Mouse (Mus musculus) macrophage (primary cell): ENCODE data around the gene Hba-a2. TPM values are rescaled to one million over a fixed set of nuclear protein-coding genes. Genes with fewer than 3 reads are reported as not detected.
"Not testable (repeated sequence)": the region's sequence is repeated elsewhere in the genome, so short reads cannot be mapped to it uniquely, and the experiment has no call there.

Experiments used
- H3K27ac ChIP-seq: fragments of 350-480 bp; formaldehyde crosslinking; 2 replicates; pipeline ENCODE4 v1.9.0; 2021
- H3K36me3 ChIP-seq: fragments of 350-480 bp; formaldehyde crosslinking; 2 replicates; pipeline ENCODE4 v1.9.0; 2021; ENCODE audit errors: inconsistent target
- H3K4me3 ChIP-seq: fragments of 350-480 bp; formaldehyde crosslinking; 2 replicates; pipeline ENCODE4 v1.9.0; 2021; ENCODE audit errors: inconsistent target
- H3K79me2 ChIP-seq: fragments of 350-480 bp; formaldehyde crosslinking; 2 replicates; pipeline ENCODE4 v1.9.0; 2021; ENCODE audit errors: inconsistent target
- WGBS: methylation state at CpG from one replicate; pipeline ENCODE4 v1.1.7; 2026; ENCODE audit warnings: inconsistent platforms; ENCODE audit not compliant: missing documents; 5-methylcytosine and 5-hydroxymethylcytosine counted together
- polyA plus RNA-seq: library from polyadenylated mRNA; stranded (reverse); fragments of 250-400 nt; gene quantifications from 3 replicates; pipeline ENCODE4 v1.2.4, GENCODE M21; 2018; ENCODE audit warnings: inconsistent platforms

Hba-a2 gene
- polyA plus RNA-seq, 1 experiment from 2014 or later = not detected

DNA sequence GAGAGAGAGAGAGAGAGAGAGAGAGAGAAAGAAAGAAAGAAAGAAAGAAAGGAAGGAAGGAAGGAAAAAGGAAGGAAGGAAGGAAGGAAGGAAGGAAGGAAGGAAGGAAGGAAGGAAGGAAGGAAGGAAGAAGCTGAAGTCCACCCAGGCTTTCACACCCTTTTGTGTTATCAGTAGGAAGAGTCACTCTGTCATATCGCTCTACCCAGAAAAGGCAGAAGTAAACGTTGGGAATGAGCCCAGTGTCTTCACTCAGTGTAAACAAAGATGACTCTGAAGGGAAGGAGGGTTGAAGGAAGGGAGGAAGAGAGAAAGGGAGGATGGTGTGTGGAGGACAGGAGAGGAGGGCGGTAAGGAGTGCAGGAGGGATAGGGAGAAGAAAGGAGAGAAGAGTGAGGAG, 2.8 kb upstream of the Hba-a2 start:
- H3K4me3 ChIP-seq, H3K27ac ChIP-seq, H3K36me3 ChIP-seq, H3K79me2 ChIP-seq: not testable (repeated sequence)
- 60% methylated on average over 3 of the region's 3 CpGs for WGBS

DNA sequence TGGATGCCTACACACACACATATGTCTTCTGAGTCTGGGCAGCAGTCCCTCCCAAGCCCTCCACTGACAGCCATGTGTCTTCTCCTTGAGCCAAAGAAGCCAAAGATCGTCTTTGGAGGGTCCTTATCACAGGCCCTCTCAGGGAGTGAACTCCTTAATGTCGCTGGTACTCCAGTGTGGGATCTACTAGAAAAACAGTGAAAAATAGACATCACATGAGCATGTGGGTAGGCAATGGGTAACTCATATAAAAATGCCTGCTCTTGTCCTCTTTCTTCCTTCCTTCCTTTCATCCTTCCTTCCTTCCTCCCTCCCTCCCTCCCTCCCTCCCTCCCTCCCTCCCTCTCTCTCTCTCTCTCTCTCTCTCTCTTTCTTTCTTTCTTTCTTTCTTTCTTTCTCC, 1.1 kb downstream of the Hba-a2 start:
- WGBS = 71% methylated on average over 1 of the region's 2 CpGs
- H3K79me2 ChIP-seq, H3K4me3 ChIP-seq, H3K27ac ChIP-seq, H3K36me3 ChIP-seq: not testable (repeated sequence)

DNA sequence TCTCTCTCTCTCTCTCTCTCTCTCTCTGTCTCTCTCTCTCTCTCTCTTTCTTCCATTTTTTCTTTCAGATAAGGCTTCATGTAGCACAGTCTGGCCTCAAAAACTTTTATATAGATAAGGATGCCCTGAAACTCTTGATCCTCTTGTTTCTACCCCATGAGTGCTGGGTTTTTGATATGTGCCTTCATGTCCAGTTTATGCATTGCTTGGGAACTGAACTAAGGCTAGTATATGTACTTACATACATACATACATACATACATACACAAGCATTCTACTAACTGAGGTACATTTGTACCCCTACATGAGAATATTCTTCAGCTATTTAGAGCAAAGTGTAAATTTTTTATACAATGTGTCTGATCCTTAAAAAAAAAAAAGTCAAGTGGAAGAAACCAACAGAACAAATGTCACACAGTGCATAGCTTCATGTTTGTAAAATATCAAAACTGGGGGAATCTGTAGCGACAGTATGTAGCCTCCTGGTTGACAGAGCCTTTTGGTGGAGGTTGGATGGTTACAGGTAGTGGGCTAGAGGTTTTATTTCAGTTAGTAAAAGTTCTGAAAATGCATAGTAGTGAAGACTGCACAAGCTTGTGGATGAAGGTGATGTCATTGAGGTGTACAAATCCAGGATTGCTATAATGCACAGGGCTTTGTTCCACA, 1.7 kb downstream of the Hba-a2 start:
- no peak overlapping the region for H3K4me3 ChIP-seq
- H3K27ac ChIP-seq = no peak overlapping the region
- no peaks in the 10 kb centered on the region for H3K79me2 ChIP-seq
- 100% methylated on average over 1 of the region's 1 CpGs for WGBS
- no peaks in the 10 kb centered on the region for H3K36me3 ChIP-seq

DNA sequence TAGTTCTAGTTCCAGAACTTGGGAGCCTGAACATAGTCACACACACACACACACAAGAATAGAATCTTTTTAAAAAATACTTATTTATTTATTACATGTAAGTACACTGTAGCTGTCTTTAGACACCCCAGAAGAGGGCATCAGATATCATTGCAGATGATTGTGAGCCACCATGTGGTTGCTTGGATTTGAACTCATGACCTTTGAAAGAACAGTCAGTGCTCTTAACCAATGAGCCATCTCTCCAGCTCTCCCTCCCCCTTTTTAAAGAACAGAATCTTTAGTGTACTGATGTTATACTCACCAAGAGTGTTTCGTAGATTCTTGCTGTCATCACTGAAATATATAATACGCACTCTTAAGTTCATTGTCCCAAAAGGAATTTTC, 2.2 kb downstream of the Hba-a2 start:
- H3K27ac ChIP-seq = no peak overlapping the region

DNA sequence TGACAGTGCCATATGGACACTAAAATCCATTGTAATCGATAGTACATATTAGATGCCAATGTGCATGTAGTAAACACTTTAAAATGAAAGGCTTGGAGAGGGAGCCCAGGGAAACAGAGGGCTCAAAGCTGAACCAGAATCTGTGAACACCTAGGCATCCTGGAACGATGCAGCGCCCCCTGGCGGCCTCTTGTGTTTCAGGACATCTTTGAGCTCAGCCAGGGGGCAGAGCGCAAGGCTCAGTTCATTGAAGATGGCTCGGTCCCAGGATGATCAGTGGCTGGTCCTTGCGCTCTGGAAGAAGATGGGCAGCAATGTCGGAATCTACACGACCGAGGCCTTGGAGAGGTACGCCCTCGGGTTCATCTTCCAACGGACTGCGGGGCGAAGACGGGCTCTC, 3.6 kb downstream of the Hba-a2 start, which contains the start of gene Hbq1a:
Gene Hbq1a (plus strand): TSS at position 205 of the 400 bp plus-strand sequence.
- not testable (repeated sequence) for H3K27ac ChIP-seq, H3K4me3 ChIP-seq, H3K79me2 ChIP-seq, H3K36me3 ChIP-seq
- 10% methylated on average over 16 of the region's 16 CpGs for WGBS

More for the DNA sequence above, 2.2 kb downstream of the Hba-a2 start:
- no peaks in the 10 kb centered on the region for H3K36me3 ChIP-seq
- 100% methylated on average over 2 of the region's 2 CpGs for WGBS
- no peak overlapping the region for H3K4me3 ChIP-seq
- H3K79me2 ChIP-seq = no peaks in the 10 kb centered on the region

DNA sequence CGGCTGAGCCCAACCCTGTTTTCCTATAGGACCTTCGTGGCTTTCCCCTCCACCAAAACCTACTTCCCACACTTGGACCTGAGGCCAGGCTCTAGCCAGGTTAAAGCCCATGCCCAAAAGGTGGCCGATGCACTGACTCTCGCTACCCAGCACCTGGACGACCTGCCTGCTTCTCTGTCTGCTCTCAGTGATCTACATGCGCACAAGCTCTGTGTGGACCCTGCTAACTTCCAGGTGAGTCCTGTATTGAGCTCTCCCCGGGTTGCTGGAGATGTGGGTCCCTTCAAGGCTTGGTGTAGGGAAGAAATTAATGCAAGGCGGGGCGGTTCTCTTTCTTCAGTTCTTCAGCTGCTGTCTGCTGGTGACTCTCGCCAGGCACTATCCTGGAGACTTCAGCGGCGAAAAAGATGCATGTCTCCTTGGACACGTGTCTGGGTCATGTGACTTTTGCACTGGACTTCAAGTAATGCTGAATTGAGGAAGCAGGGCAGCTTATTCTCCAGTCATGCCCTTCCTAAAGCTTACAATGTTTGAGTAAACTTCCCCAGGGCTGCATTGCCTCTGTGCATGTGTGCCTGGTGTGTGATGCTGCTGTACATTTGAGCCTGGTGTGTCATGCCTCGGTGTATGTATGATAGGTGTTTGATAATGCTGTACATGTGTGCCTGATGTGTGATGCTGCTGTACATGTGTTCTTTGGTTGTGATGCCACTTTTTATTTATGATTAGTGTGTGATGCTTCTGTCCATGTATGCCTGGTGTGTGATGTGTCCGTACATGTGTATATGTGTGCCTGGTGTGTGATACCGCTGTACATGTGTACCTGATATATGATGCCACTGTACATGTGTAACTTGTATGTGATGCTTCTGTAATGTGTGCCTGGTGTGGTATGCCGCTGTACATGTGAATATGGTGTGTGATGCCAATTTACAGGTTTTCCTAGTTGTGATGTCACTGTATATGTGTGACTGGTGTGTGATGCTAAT, 4.3 kb downstream of the Hba-a2 start:
- no peaks in the 10 kb centered on the region for H3K79me2 ChIP-seq
- no peak overlapping the region for H3K27ac ChIP-seq
- H3K36me3 ChIP-seq = no peaks in the 10 kb centered on the region
- 42% methylated on average over 13 of the region's 17 CpGs for WGBS
- H3K4me3 ChIP-seq = no peak overlapping the region

DNA sequence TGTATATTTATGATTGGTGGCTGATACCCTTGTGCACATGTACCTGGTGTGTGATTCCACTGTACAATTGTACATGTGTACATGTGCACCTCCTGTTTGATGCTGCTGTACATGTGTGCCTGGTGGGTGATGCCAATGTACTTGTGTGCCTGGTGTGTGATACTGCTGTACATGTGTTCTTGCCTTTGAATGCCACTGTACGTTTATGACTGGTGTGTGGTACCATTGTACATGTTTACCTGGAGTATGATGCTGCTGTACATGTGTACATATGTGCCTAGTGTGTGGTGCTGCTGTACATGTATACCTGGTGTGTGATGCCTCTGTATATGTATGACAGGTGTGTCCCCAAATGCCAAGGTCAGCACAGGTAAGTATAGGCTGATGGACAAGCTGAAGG, 5.2 kb downstream of the Hba-a2 start:
- Histone ChIP-seq H3K27ac (no peak overlapping the region), H3K36me3 (no peaks in the 10 kb centered on the region), H3K79me2 (no peaks in the 10 kb centered on the region), H3K4me3 (no peak overlapping the region)
- 73% methylated on average over 1 of the region's 1 CpGs for WGBS

DNA sequence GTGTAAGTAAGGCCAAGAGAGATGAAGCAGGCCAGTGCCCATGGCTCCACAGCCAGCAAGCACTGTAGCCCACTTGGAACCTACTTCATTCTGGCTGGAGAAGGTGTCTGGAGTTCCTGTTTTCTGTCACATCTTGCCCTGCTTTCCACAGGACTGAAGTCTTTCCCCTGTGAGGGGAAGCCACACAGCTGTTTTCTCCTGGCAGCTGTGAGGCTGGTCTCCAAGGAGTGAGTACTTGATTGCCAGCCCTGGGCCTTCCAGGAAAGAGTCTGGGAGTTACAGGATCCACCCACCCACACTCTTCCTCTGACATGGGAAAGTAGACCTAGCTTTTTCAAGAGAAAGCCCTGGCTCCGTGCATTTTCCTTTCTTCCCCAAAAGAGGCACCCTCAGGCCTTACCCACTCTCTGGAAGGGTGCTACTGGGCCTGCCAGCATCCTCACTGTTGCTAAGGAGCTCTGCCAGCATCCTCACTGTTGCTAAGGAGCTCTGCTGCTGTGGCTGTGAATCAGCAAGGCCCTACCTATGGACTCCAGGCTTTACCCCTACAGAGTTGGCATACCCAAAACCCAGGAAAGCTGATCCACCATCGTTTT, 6.6 kb downstream of the Hba-a2 start:
- Histone ChIP-seq H3K27ac (no peak overlapping the region), H3K79me2 (no peaks in the 10 kb centered on the region), H3K4me3 (no peak overlapping the region), H3K36me3 (no peaks in the 10 kb centered on the region)
- 52% methylated on average over 2 of the region's 2 CpGs for WGBS

DNA sequence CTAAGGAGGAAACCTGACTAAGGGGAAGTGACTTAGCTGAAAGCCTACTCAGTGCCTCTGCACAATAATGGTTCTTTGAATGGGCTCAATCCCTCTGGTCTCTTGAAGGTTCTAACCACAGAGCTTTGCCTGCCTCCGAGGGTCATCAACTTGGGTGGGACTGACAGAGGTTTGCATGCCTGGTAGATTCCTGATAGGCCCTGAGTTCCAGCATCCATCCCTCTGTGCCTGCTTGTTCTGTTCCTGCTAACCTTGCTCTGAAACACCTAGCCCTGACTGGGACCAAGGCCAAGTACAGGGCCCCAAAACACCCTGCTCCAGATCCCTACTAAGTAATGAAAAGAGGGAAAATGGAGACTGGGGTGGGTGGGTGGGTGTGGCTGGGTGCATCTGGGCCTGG, 7.2 kb downstream of the Hba-a2 start:
- WGBS = 82% methylated on average over 1 of the region's 1 CpGs
- Histone ChIP-seq H3K36me3 (no peaks in the 10 kb centered on the region), H3K4me3 (no peak overlapping the region), H3K79me2 (no peaks in the 10 kb centered on the region), H3K27ac (no peak overlapping the region)

DNA sequence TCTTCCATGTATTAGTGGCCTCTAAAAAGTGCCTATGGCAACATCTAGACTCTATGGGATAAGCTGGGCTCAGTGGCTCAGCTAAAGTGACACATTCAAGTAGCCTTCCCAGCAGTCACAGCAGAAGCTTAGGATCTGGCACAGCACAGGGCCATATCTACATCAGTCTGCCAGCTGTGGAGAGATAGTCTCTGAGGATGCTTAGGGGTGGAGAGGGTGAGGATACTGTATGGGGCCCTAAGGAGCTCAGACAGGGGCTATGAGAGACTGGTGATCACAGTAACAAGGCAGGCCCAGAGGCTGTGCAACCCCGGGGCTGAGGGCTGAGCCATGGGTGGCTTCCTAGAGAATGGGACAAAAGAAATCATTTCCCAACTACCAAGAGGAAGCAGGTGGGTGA, 10.7 kb downstream of the Hba-a2 start:
- Histone ChIP-seq H3K79me2 (no peaks in the 10 kb centered on the region), H3K36me3 (no peaks in the 10 kb centered on the region), H3K27ac (no peak overlapping the region), H3K4me3 (no peak overlapping the region)
- WGBS = 70% methylated on average over 1 of the region's 1 CpGs

DNA sequence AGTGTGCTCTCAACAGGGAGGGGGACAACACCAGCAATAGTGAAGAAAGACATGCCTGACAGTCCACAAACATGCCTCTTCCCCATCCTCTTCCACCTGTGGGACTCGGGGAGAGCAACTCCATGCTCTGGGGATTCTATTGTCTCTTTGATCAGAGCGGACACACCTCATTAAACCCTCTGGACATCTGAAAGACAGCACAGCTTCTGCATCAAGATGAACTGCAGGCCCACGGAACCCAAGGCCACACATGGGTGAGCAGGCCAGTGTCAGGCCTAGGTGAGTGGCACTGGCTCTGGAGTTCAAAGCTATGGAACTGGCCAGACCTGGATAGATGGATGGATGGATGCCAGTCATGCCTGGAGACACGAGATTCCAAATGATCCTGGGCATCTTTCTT, 13.2 kb downstream of the Hba-a2 start:
- H3K27ac ChIP-seq = no peak overlapping the region
- no peaks in the 10 kb centered on the region for H3K36me3 ChIP-seq
- no peak overlapping the region for H3K4me3 ChIP-seq
- no peaks in the 10 kb centered on the region for H3K79me2 ChIP-seq
- 85% methylated on average over 4 of the region's 4 CpGs for WGBS

DNA sequence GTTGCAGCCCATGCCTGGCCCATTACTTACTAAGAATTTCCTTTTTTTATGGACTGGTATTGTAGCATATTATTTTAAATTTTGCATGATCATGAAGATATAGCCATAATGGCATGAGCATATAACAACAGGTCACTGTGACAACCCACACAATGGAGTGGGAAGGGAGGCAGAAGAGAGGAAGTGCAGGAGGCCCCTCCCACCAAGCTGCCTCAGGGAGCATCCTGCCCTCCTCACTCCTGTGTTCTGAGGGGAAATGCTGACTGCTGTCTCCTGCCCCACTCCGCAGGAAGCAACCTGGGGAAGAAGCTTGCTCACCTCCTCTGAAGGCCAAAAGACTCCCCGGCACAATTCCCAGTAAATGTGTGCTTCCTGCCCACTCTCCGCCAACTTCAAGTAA, 13.6 kb downstream of the Hba-a2 start:
- WGBS = 75% methylated on average over 3 of the region's 3 CpGs
- Histone ChIP-seq H3K79me2 (no peaks in the 10 kb centered on the region), H3K36me3 (no peaks in the 10 kb centered on the region), H3K4me3 (no peak overlapping the region), H3K27ac (no peak overlapping the region)

DNA sequence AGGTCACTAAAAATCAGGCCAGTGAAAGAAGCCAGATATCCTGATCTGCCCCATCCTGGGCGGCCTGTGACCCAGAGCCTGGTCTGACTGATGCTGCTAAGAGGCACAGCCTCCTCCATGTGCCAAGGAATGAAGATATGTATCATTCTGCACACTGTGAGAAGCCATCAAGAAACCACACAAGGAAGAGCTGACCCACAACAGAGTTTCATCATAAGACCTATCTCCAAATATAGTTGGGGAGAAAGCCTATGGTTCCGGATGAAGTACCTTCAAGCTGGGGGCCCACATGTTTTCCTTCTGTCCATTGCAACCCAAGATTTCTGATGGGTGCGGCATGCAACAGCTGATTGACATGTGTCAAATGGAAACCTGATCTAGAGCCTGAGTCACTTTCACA, 19.7 kb downstream of the Hba-a2 start:
- no peak overlapping the region for H3K27ac ChIP-seq
- H3K79me2 ChIP-seq = no peaks in the 10 kb centered on the region
- H3K4me3 ChIP-seq = no peak overlapping the region
- no peaks in the 10 kb centered on the region for H3K36me3 ChIP-seq
- 68% methylated on average over 3 of the region's 3 CpGs for WGBS

DNA sequence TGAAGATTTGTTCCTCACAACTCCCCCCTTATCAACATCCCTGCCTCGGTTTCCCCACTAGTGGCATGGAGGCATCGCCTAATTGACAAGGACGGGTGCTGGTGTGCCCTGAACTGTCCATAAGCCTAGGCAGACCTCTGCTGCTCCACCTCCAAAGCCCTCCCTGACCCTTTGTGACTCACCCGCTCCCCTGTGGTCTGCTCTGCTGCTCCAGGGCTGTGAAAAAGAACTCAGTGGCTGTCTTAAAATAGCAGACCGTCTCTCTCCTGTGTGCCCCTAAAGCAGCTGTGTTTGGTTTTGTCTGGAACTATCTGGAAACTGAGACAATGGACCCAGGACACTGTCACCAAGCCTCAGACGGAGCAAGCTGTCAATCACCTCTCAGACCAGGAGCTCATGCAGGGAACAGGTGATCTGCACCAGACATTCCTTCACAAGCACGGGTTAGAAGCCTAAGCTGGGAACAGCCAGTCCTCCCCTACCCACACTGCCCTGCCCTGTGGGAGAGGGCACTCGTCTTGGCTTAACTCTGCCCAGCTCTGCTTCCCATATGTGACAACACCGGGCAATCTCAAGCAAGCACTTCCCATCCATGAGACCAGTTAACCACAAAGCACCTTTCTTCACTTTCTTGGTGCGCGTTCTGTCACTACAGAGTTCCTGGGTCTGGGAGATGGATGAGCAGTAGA, 24.4 kb downstream of the Hba-a2 start:
- WGBS = 60% methylated on average over 11 of the region's 11 CpGs

More for the DNA sequence above, 24.4 kb downstream of the Hba-a2 start:
- Histone ChIP-seq H3K79me2 (no peaks in the 10 kb centered on the region), H3K4me3 (no peak overlapping the region), H3K36me3 (no peaks in the 10 kb centered on the region), H3K27ac (no peak overlapping the region)
